Mouse (Mus musculus) stomach, embryonic 14.5 days (tissue): ENCODE measurements around the gene Ttc7. TPM values are rescaled to one million over a fixed set of nuclear protein-coding genes. Genes with fewer than 3 reads are reported as not detected.

Experiments used
- ATAC-seq: fragments of 200-750 bp; cut with Nextera tagmentation; 2 replicates; pipeline ENCODE4 v1.8.0; 2017; ENCODE audit warnings: low read depth, moderate TSS enrichment; ENCODE audit not compliant: insufficient number of reproducible peaks, insufficient read depth, low FRiP score
- H3K27ac ChIP-seq: fragments of 300-500 bp; sonication (generic); 2 replicates; pipeline ENCODE4 v1.5.1; 2014; ENCODE audit warnings: mild to moderate bottlenecking, low read length, moderate library complexity, mixed read lengths
- H3K27me3 ChIP-seq: fragments of 300-500 bp; sonication (generic); 2 replicates; pipeline ENCODE4 v1.6.1; 2014; ENCODE audit warnings: low read length, control low read depth, mixed read lengths; ENCODE audit not compliant: control insufficient read depth, insufficient read depth
- H3K36me3 ChIP-seq: fragments of 300-500 bp; sonication (generic); 2 replicates; pipeline ENCODE4 v1.6.1; 2014; ENCODE audit warnings: mild to moderate bottlenecking, control low read depth, low read length, moderate library complexity, mixed read lengths; ENCODE audit not compliant: control insufficient read depth, insufficient read depth
- H3K4me1 ChIP-seq: fragments of 300-500 bp; sonication (generic); 2 replicates; pipeline ENCODE4 v1.6.1; 2014; ENCODE audit warnings: low read length, control low read depth, mixed read lengths; ENCODE audit not compliant: control insufficient read depth, insufficient read depth
- H3K4me2 ChIP-seq: fragments of 300-500 bp; sonication (generic); replicated peaks from 2 replicates; pipeline ENCODE4 v1.6.1; 2014; ENCODE audit warnings: low read depth, low read length, control low read depth
- H3K4me3 ChIP-seq: fragments of 300-500 bp; sonication (generic); 2 replicates; pipeline ENCODE4 v1.5.1; 2014; ENCODE audit warnings: low read depth, low read length, control low read depth
- H3K9ac ChIP-seq: fragments of 300-500 bp; sonication (generic); replicated peaks from 2 replicates; pipeline ENCODE4 v1.6.1; 2014; ENCODE audit warnings: low read depth, mild to moderate bottlenecking, control low read depth, low read length, moderate library complexity, mixed read lengths
- H3K9me3 ChIP-seq: fragments of 300-500 bp; sonication (generic); 2 replicates; pipeline ENCODE4 v1.6.1; 2016; ENCODE audit warnings: low read depth, low read length, control low read depth; ENCODE audit not compliant: control insufficient read depth
- WGBS: fragments of 180-500 bp; shearing (Covaris S2); extraction: QIAGEN DNeasy Blood & Tissue Kit; methylation state at CpG from one replicate; pipeline ENCODE4 v1.1.7; 2014; 5-methylcytosine and 5-hydroxymethylcytosine counted together
- polyA plus RNA-seq: library from polyadenylated mRNA; unstranded; fragments of >200 nt; fragmentation: Nextera tagmentation; extraction: Ambion mirVana; gene quantifications from 2 replicates; pipeline ENCODE4 v1.2.1, GENCODE M21; 2014

Ttc7 gene
- polyA plus RNA-seq, 1 experiment from 2014 or later: 5.9 TPM

DNA sequence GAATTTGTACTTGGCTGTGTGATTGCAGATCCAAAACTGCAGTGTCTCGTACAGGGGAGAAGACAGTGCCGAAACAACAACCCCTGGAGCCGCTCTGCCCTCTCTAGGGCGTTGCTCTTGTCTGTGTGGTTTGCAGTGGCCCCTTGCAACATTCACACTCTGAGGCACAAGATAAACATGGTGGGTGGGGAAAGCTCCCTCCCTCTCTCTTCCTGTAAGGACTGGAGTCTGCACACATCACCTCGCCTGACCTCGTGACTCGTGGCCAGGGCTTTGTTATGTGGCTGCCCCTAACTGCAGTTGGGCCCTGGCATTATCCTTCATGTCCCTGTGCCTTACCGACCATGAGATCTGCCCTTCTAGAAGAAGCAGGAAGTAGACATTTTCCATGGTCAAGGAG, 82.6 kb downstream of the Ttc7 start:
- H3K4me3 ChIP-seq: no peak overlapping the region
- H3K27me3 ChIP-seq: no peaks in the 10 kb centered on the region
- H3K9me3 ChIP-seq: no peaks in the 10 kb centered on the region
- no peak overlapping the region for H3K9ac ChIP-seq
- no peak overlapping the region for H3K4me2 ChIP-seq
- H3K36me3 ChIP-seq: no peaks in the 10 kb centered on the region
- peaks cover 21% of the 10 kb centered on the region for H3K4me1 ChIP-seq
- ATAC-seq: no peak
- WGBS: 49% methylated on average over 8 of the region's 8 CpGs
- no peak overlapping the region for H3K27ac ChIP-seq

DNA sequence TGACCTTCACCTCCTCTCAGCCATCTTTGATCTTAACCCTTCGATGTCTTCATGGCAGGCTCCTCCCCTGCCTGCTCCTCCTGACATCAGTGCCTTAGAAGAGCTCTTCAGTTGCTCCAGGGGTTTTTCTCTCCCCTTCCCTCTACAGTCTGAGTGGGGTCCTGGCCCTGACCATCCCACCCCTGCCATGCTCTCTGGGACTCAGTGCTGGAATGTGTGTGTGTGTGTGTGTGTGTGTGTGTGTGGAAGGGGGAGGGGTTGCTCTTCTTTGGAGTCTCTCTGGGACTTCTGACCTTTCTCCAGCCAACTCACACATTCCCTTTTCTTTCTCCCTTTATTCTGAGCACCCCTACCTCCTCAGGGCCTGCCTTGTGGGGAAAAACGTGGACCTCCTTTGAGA, 83.8 kb downstream of the Ttc7 start:
- Histone ChIP-seq H3K4me3 (no peak overlapping the region), H3K9me3 (no peaks in the 10 kb centered on the region), H3K27me3 (no peaks in the 10 kb centered on the region), H3K36me3 (no peaks in the 10 kb centered on the region), H3K4me2 (no peak overlapping the region), H3K9ac (no peak overlapping the region), H3K4me1 (peaks cover 21% of the 10 kb centered on the region), H3K27ac (no peak overlapping the region)
- no peak for ATAC-seq
- 13% methylated on average over 2 of the region's 2 CpGs for WGBS

DNA sequence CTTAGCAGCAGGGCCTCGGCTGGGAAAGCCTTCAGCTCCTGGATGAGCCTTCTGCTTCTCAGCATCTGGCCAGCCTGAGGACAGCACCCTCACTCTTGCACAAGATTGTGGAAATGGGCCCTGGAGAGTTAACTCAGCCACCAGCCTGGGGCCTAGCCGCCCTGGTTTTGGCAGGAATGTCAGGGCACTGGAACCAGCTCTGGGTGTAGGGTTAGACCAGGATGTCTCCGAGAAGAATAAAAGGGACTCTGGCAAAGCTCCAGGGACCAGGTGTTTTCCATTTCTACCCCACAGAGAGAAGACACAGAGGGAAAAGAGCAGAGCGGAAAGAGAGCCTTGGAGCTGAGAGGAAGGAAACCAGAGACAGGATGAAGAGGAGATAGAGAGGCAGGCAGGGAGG, 84.5 kb downstream of the Ttc7 start:
- Histone ChIP-seq H3K4me3 (no peak overlapping the region), H3K27me3 (no peaks in the 10 kb centered on the region), H3K9ac (no peak overlapping the region), H3K36me3 (no peaks in the 10 kb centered on the region), H3K4me2 (no peak overlapping the region), H3K27ac (no peak overlapping the region), H3K9me3 (no peaks in the 10 kb centered on the region), H3K4me1 (peaks cover 21% of the 10 kb centered on the region)
- WGBS: 33% methylated on average over 4 of the region's 4 CpGs
- ATAC-seq: no peak

DNA sequence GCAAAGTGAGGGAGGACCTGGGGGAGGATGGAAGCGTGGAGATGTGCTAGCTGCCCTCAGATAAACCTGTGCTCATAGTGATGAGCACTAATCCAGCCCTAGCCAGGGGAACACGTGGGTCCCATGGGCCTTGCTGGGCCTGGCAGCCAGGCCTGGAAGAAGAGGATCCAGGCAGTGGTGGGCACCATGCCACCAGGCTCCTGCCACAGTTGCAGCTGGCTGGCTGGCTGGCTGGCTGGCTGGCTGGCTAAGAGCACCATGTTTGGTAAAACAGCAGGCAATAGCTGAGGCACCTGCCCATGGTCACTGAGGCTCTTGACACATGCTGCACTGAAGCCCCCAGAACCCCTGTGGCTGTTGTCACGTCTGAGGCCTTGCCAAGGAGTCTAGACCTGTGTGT, 85.0 kb downstream of the Ttc7 start:
- Histone ChIP-seq H3K27ac (no peak overlapping the region), H3K4me3 (no peak overlapping the region), H3K9ac (no peak overlapping the region), H3K4me2 (no peak overlapping the region), H3K27me3 (no peaks in the 10 kb centered on the region), H3K9me3 (no peaks in the 10 kb centered on the region), H3K36me3 (no peaks in the 10 kb centered on the region), H3K4me1 (peaks cover 21% of the 10 kb centered on the region)
- WGBS: 56% methylated on average over 3 of the region's 3 CpGs
- ATAC-seq: no peak

DNA sequence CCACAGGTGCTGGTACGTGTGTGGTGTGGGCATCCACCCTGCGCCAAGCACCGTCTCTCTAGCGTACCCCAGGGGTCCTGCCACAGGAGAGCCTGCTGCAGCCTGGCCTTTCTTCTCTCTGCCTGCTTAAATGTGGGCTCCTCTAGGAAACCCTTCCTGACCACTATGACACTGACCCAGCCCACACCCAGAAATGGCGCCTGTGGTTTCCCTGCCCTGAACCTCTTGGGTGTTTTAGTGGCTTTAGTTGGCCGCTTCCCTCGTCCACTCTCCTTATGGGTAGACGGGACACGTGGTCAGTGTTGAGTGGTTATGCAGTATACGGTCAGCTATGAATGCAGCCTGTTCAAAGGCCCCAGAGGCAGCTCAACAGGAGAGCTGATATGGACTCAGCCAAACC, 85.8 kb downstream of the Ttc7 start:
- Histone ChIP-seq H3K27ac (no peak overlapping the region), H3K4me2 (no peak overlapping the region), H3K4me1 (peaks cover 21% of the 10 kb centered on the region), H3K27me3 (no peaks in the 10 kb centered on the region), H3K36me3 (no peaks in the 10 kb centered on the region), H3K4me3 (no peak overlapping the region), H3K9ac (no peak overlapping the region), H3K9me3 (no peaks in the 10 kb centered on the region)
- WGBS: 91% methylated on average over 10 of the region's 10 CpGs
- ATAC-seq: no peak

DNA sequence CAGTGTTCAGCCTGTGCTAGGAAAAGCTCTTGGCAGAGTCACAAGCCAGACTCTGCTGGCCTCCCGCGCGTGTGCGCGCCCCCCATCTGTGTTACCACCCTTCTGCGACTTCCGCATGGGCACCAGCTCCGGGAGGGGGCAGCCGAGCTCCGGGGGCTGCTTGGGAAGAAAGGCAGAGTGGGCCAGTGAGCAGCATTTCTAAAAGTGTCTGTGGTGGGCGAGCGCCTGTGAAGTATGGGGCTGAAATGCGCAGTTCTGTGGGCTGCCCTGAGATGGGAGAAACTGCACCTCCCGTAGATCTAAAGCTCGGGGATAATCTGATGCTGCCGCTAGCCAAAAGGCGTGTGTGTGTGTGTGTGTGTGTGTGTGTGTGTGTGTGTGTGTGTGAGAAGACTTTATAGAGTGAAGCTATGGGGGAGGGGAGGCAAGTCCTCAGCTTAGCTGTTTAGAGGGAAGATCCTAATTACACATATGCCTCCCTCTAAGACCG, 86.6 kb downstream of the Ttc7 start:
- no peak for ATAC-seq
- Histone ChIP-seq H3K9me3 (no peaks in the 10 kb centered on the region), H3K27me3 (no peaks in the 10 kb centered on the region), H3K9ac (no peak overlapping the region), H3K27ac (no peak overlapping the region), H3K4me1 (peaks cover 21% of the 10 kb centered on the region), H3K36me3 (no peaks in the 10 kb centered on the region), H3K4me2 (no peak overlapping the region), H3K4me3 (no peak overlapping the region)
- WGBS: 63% methylated on average over 18 of the region's 18 CpGs

DNA sequence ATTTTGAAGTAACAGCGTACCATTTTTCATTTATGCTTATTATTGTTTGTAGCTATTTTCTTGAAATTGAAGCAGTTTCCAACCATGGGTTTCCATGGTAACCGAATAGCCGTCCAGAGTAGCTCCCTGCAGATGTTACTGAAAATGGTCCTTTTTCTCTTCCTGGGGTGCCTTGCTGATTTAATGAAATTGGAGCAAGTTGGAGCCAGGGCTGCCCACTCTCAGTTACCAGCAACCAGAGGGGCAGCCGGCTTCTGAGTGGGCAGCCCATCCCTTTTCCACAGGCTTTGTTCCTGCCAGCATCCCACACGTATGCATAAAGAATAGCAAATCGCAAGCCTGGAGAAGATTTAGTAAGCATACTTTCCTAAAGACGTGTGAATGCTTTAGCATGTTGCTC, 89.5 kb downstream of the Ttc7 start:
- H3K4me2 ChIP-seq: no peak overlapping the region

DNA sequence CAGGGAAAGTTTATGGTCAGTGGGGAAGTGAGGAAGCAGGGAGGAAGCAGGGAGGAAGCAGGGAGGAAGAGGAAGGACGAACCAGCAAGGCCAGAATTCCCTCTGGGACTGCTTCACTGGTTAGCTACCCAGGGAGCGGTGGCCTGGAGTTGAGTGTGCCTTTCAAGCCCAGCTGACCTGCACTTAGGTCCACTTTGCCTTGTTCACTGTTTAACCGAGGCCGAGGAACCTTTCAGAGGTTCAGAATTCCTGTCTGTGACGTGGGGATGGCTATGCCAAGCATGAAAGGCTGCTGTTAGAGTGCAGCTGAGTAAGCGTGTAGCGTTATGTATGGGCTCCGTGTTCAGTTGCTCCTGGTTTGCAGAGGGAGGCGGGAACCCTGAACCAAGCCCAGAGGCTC, 90.6 kb downstream of the Ttc7 start:
- Histone ChIP-seq H3K9ac (no peak overlapping the region), H3K36me3 (no peaks in the 10 kb centered on the region), H3K27me3 (no peaks in the 10 kb centered on the region), H3K4me2 (no peak overlapping the region), H3K27ac (no peak overlapping the region), H3K9me3 (no peaks in the 10 kb centered on the region), H3K4me3 (no peak overlapping the region), H3K4me1 (peaks cover 33% of the 10 kb centered on the region)
- 90% methylated on average over 9 of the region's 9 CpGs for WGBS
- no peak for ATAC-seq

More for the DNA sequence above, 89.5 kb downstream of the Ttc7 start:
- no peak overlapping the region for H3K4me3 ChIP-seq
- peaks cover 31% of the 10 kb centered on the region for H3K4me1 ChIP-seq
- 84% methylated on average over 7 of the region's 7 CpGs for WGBS
- no peaks in the 10 kb centered on the region for H3K27me3 ChIP-seq
- H3K27ac ChIP-seq: no peak overlapping the region
- H3K36me3 ChIP-seq: no peaks in the 10 kb centered on the region
- ATAC-seq: no peak
- H3K9ac ChIP-seq: no peak overlapping the region
- no peaks in the 10 kb centered on the region for H3K9me3 ChIP-seq

DNA sequence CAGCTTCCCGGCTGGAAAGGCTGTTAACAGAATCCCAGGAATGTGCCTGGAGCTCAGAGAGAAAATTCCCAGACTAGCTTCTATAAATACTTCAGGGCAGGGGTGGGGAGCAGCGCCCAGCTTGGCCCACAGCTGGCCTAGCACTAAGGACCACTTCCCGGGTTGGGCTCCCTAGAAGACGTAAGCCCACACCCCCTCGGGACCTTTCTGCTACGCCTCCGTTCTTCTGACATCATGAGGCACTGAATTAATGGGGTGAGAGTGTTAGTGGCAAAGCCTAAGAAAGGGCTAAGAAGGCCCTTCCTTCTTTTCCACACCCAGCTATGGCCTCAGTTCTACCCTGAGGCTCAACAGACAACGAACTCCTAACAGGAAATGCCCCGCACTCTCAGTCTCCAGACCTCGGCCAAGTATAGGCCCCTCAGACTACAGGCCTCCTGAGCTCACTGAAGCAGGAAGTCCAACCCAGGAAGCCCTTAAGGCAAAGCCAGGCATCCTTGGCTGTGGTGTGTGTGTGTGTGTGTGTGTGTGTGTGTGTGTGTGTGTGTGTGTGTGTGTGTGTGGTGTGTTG, 93.3 kb downstream of the Ttc7 start:
- Histone ChIP-seq H3K4me1 (peaks cover 42% of the 10 kb centered on the region), H3K9me3 (no peaks in the 10 kb centered on the region), H3K36me3 (no peaks in the 10 kb centered on the region), H3K27me3 (no peaks in the 10 kb centered on the region), H3K4me3 (no peak overlapping the region), H3K4me2 (no peak overlapping the region), H3K27ac (peak overlapping the region; percentile 80), H3K9ac (no peak overlapping the region)
- 25% methylated on average over 10 of the region's 10 CpGs for WGBS
- ATAC-seq: peak; percentile 39; the same call in 1 of the 2 replicates
